Mouse (Mus musculus) bone marrow macrophage, adult 2 months (primary cell): ENCODE data around the gene Gm21897.

ENCODE experiments used
- CTCF ChIP-seq: IDR thresholded peaks from 2 replicates; pipeline ENCODE4 v1.5.1; 2012; ENCODE audit warnings: low read depth, mild to moderate bottlenecking, low read length, moderate library complexity
- POLR2A ChIP-seq: IDR thresholded peaks from 2 replicates; pipeline ENCODE4 v1.6.1; 2012; ENCODE audit warnings: mild to moderate bottlenecking, low read depth, low read length, borderline replicate concordance

GRCm38 (mm10) chr16:15355339-15355738 lies 38.1 kb downstream of the Gm21897 start:
- TF ChIP-seq CTCF (no peak), POLR2A (no peak)
